Mouse (Mus musculus) hindbrain, embryonic 12.5 days (tissue): Measurements from ENCODE around the gene Gm10961. TPM values are rescaled to one million over a fixed set of nuclear protein-coding genes. Genes with fewer than 3 reads are reported as not detected.

ENCODE experiments used
- ATAC-seq: fragments of 200-750 bp; cut with Nextera tagmentation; 2 replicates; pipeline ENCODE4 v1.8.0; 2017; ENCODE audit warnings: moderate TSS enrichment; ENCODE audit not compliant: low FRiP score
- H3K27ac ChIP-seq: fragments of 300-500 bp; sonication (generic); 2 replicates; pipeline ENCODE4 v1.5.1; 2016; ENCODE audit warnings: mild to moderate bottlenecking
- H3K27me3 ChIP-seq: fragments of 300-500 bp; sonication (generic); 2 replicates; pipeline ENCODE4 v1.6.1; 2016; ENCODE audit warnings: mild to moderate bottlenecking
- H3K36me3 ChIP-seq: fragments of 300-500 bp; sonication (generic); 2 replicates; pipeline ENCODE4 v1.6.1; 2016; ENCODE audit warnings: mild to moderate bottlenecking
- H3K4me1 ChIP-seq: fragments of 300-500 bp; sonication (generic); 2 replicates; pipeline ENCODE4 v1.6.1; 2016
- H3K4me2 ChIP-seq: fragments of 300-500 bp; sonication (generic); replicated peaks from 2 replicates; pipeline ENCODE4 v1.6.1; 2016; ENCODE audit warnings: mild to moderate bottlenecking
- H3K4me3 ChIP-seq: fragments of 300-500 bp; sonication (generic); 2 replicates; pipeline ENCODE4 v1.5.1; 2016; ENCODE audit warnings: mild to moderate bottlenecking
- H3K9ac ChIP-seq: fragments of 300-500 bp; sonication (generic); 2 replicates; pipeline ENCODE4 v1.6.1; 2016; ENCODE audit warnings: mild to moderate bottlenecking, moderate library complexity
- H3K9me3 ChIP-seq: fragments of 300-500 bp; sonication (generic); replicated peaks from 2 replicates; pipeline ENCODE4 v1.6.1; 2016; ENCODE audit warnings: mild to moderate bottlenecking
- whole genome bisulfite sequencing: fragments of 180-500 bp; shearing (Covaris S2); methylation state at CpG from one replicate; pipeline ENCODE4 v1.1.7; 2016; 5-methylcytosine and 5-hydroxymethylcytosine counted together
- polyA plus RNA-seq: library from polyadenylated mRNA; unstranded; fragments of >200 nt; fragmentation: Nextera tagmentation; extraction: Ambion mirVana; gene quantifications from 2 replicates; pipeline ENCODE4 v1.2.1, GENCODE M21; 2016

The Gm10961 gene
- polyA plus RNA-seq, 1 experiment from 2014 or later, result not detected

DNA sequence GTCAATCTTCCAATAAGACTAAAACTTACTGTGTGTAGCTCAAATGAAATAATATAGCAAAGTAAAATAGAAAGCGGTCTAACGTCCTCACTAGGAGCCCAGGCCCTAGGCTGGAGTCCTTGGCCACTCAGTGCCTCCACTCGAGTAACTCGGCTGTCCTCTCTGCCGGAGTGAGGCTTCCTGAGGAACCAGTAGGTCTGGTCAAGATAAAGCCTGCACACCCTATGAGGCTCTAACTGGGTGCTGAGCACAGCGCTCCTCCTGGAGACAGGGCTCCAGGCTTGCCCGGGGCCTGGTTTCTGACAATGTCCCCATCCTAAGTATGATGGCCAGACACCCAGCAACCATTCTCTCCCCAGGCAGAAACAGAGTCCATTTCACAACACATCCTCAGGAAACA, 8.6 kb upstream of the Gm10961 start:
- no peak overlapping the region for H3K4me2 ChIP-seq
- WGBS, result 95% methylated on average over 7 of the region's 7 CpGs

DNA sequence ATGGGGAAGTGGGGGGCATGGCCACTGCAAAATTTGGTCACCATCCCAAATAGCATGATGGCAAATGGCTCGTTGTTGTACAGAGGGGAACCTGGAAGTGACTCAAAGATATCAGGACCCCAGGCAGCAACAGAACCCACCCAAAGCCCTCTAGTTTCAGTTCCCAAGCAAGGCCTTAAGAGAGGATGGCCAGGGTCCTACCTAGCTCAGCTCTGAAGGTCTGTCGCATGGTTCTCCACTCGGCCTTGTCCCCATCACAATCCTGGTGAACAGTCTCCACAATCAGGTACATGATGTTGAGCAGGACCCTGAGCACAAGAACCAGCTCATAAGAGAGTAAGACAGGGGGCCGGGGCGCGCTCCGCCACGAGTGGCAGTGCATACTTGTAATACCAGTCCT, 6.7 kb upstream of the Gm10961 start:
- no peak overlapping the region for H3K4me3 ChIP-seq
- no peak for ATAC-seq
- H3K4me2 ChIP-seq, result no peak overlapping the region
- peaks cover 6% of the 10 kb centered on the region for H3K4me1 ChIP-seq
- no peak overlapping the region for H3K9ac ChIP-seq
- peaks cover 94% of the 10 kb centered on the region for H3K36me3 ChIP-seq
- H3K27me3 ChIP-seq, result no peaks in the 10 kb centered on the region
- WGBS, result 96% methylated on average over 8 of the region's 8 CpGs
- H3K9me3 ChIP-seq, result no peaks in the 10 kb centered on the region
- H3K27ac ChIP-seq, result no peak overlapping the region

More for the DNA sequence above, 8.6 kb upstream of the Gm10961 start:
- ATAC-seq, result no peak
- no peak overlapping the region for H3K4me3 ChIP-seq
- H3K4me1 ChIP-seq, result no peaks in the 10 kb centered on the region
- H3K27ac ChIP-seq, result no peak overlapping the region
- H3K9me3 ChIP-seq, result no peaks in the 10 kb centered on the region
- peaks cover 96% of the 10 kb centered on the region for H3K36me3 ChIP-seq
- no peak overlapping the region for H3K9ac ChIP-seq
- H3K27me3 ChIP-seq, result no peaks in the 10 kb centered on the region

DNA sequence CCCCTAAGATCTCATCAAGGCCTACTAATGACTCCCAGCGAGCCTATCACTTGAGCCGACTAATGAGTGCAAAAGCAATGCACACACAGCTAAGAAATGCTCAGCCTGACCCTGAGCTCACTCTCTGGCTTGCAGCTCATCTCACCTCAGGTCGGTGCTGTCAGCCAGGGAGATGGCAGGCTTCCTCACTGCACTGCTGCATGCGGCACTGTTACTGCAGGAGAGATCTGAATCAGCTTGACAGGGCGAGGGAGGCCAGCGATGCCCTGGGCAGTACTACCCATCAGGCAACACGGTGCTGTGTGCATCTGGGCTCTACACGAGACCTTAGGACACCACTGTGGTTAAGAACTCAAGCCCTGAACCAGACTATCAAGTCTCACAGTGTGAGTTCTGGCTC, 5.6 kb upstream of the Gm10961 start:
- Histone ChIP-seq H3K9me3 (no peaks in the 10 kb centered on the region), H3K36me3 (peaks cover 89% of the 10 kb centered on the region), H3K9ac (no peak overlapping the region), H3K27me3 (no peaks in the 10 kb centered on the region), H3K4me2 (no peak overlapping the region), H3K4me3 (no peak overlapping the region), H3K4me1 (peaks cover 15% of the 10 kb centered on the region), H3K27ac (no peak overlapping the region)
- no peak for ATAC-seq
- WGBS, result 93% methylated on average over 8 of the region's 8 CpGs

DNA sequence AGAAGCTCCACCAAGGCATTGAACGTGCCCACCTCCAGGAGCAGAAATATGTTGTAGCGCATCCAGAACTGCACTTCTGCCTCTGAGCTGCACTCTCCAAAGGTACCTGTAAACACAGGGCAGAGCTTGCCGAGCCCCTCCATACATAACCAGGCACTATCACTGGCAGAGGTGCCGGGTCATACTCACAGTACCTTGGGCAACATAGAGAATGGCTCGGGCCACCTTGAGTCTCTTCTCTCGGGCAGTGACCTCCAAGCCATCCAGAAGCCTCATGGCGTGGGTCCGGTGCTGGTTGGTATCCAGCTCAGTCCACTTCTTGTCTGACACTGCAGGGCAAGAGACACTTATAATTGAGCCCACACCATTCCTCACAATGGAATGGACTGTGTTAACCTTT, 4.4 kb upstream of the Gm10961 start:
- WGBS, result 96% methylated on average over 8 of the region's 8 CpGs
- no peak overlapping the region for H3K4me3 ChIP-seq
- no peak overlapping the region for H3K4me2 ChIP-seq
- H3K27me3 ChIP-seq, result no peaks in the 10 kb centered on the region
- no peak overlapping the region for H3K27ac ChIP-seq
- peaks cover 76% of the 10 kb centered on the region for H3K36me3 ChIP-seq
- peaks cover 15% of the 10 kb centered on the region for H3K4me1 ChIP-seq
- no peaks in the 10 kb centered on the region for H3K9me3 ChIP-seq
- no peak overlapping the region for H3K9ac ChIP-seq
- ATAC-seq, result no peak

DNA sequence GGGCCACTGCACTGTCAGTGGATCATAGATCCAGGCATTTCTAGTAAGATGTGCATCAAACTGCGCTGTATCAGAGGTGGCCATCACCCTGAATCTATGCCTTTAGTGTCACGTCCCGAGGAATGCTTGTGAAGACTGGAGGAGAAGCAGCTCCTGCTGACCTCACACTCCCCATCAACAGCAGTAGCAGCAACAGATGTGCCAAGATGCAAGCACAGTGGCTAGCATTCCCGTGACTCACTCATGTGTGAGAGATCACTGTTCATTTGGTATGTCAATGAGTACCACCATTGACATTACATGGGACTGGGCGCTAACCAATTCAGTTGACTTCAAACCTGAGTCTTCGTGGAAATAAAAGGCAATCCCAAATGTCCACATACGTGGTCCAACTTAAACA, 3.5 kb upstream of the Gm10961 start:
- Histone ChIP-seq H3K4me3 (no peak overlapping the region), H3K4me2 (no peak overlapping the region), H3K27me3 (no peaks in the 10 kb centered on the region), H3K4me1 (peaks cover 15% of the 10 kb centered on the region), H3K9me3 (no peaks in the 10 kb centered on the region), H3K36me3 (peaks cover 68% of the 10 kb centered on the region), H3K9ac (no peak overlapping the region), H3K27ac (no peak overlapping the region)
- ATAC-seq, result no peak
- WGBS, result 89% methylated on average over 7 of the region's 7 CpGs

DNA sequence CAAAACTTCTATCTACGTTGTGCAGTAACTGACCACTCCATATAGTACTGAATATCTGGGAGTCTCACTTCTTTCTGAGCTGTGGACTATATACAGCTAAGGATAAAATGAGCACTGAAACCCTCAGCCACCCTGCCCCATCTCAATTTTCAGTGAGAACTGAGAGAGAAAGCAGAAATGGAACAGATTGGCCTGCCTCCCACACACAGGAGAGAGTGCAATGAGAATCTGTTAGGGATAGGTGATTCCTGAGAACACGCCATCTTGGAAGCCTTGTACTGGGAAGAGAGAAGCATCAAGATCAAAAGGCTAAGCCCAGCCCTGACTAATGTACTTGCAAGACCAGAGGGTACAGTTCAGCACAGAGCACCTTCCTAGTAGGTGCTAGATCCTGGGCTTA, 2.6 kb upstream of the Gm10961 start:
- Histone ChIP-seq H3K27me3 (no peaks in the 10 kb centered on the region), H3K27ac (no peak overlapping the region), H3K36me3 (peaks cover 58% of the 10 kb centered on the region), H3K4me2 (no peak overlapping the region), H3K9me3 (no peaks in the 10 kb centered on the region), H3K9ac (no peak overlapping the region), H3K4me1 (peaks cover 15% of the 10 kb centered on the region), H3K4me3 (no peak overlapping the region)
- 100% methylated on average over 2 of the region's 2 CpGs for WGBS
- no peak for ATAC-seq

DNA sequence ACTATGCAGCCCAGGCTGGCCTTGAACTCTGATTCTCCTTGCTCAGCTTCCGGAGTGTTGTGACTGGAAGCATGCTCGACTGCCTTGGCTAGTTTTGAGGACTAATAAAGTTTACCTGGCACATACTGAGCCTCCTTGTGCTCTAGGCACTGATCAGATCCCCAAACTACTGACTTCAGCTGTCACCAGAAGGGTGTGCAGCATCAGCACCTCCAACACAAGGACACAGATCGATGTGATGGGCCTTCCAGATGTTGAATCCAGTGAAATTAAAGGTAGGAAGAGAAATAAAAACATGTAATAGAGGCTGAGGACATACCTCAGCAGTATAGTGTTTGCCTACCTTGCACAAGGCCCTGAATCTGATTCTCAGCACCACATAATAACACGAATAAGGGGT, 1.7 kb upstream of the Gm10961 start:
- Histone ChIP-seq H3K4me3 (no peak overlapping the region; the same call in 1 of the 2 replicates), H3K27me3 (no peaks in the 10 kb centered on the region), H3K27ac (no peak overlapping the region), H3K36me3 (peaks cover 51% of the 10 kb centered on the region), H3K4me2 (0 out of 2 replicates have a peak overlapping the region, but pooled peaks have one; percentile 6), H3K9ac (no peak overlapping the region), H3K9me3 (no peaks in the 10 kb centered on the region), H3K4me1 (peaks cover 15% of the 10 kb centered on the region)
- WGBS, result 93% methylated on average over 4 of the region's 4 CpGs
- no peak for ATAC-seq

DNA sequence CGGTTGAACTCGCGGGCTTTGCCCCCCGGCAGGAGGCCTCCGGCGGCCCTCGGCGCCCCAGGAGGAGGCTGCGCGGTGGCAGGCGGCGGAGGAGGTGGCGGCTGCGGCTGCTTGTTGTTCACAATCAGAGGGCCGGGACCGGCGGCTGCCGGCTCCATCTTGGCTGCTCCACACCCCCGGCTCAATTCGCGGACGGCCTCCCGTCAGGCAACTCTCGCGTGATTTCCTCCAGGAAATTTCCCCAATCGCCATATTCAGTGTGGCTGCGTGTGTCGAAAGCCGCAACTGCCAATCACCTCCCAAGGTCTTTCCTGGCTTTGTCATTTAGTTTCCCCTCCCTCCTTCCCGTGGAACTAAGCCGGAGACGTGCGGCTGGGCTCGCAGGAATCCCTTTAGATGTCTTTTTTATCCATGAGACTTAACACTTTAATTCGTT, 419 bp downstream of the Gm10961 start, which contains the start of gene Strip1:
Gene Strip1 (minus strand): TSS at position 172 of the 436 bp plus-strand sequence.
- Histone ChIP-seq H3K27ac (peak within 1 kb of the TSS; percentile 97), H3K27me3 (no peaks in the 10 kb centered on the region), H3K4me2 (peak within 1 kb of the TSS; percentile 70), H3K4me3 (peak within 1 kb of the TSS; percentile 87), H3K36me3 (peaks cover 29% of the 10 kb centered on the region), H3K9ac (peak within 1 kb of the TSS; percentile 93), H3K9me3 (no peaks in the 10 kb centered on the region), H3K4me1 (peaks cover 15% of the 10 kb centered on the region)
- WGBS, result under 1% methylated on average over 35 of the region's 35 CpGs
- peak; percentile 93 for ATAC-seq

DNA sequence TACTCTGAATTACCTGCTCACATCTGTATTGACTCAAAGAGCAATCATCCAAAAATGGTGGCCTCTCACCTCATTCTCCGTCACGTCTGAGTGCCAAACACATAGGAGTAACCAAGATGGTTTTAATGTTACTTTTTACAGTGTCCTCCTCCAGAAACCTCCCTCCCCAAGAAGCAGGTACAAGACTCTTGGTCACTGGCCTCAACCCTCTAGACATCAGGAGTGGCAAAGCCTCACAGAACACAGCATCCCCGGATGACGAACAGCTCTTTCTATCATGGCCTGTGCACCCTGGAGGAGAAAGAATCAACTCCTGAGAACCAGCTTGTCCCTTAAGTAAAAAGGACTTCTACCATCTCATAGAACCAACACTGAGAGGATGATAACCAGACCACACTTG, 1.7 kb downstream of the Gm10961 start:
- Histone ChIP-seq H3K36me3 (peaks cover 17% of the 10 kb centered on the region), H3K27me3 (no peaks in the 10 kb centered on the region), H3K4me1 (peaks cover 15% of the 10 kb centered on the region), H3K4me2 (no peak overlapping the region), H3K27ac (no peak overlapping the region), H3K9ac (no peak overlapping the region), H3K9me3 (no peaks in the 10 kb centered on the region), H3K4me3 (no peak overlapping the region)
- no peak for ATAC-seq
- WGBS, result 94% methylated on average over 4 of the region's 4 CpGs

DNA sequence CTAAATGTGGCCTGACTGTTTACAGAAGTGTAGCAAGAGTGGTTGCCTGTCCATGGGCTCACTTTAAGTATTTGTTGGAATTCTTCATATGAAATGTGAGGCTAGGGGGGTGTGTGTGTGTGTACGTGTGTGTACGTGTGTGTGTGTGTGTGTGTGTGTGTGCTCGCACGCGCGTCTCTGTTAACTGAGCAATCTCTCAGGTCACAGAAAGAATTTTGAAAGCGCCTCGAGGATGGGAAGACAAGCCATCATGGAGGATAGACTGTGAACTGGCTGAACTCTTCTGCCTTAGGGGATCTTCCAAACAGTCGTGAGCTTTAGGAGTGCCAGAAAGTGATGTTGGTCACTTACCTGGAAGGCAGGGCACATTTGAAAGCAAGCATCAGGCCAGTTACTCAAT, 2.8 kb downstream of the Gm10961 start:
- H3K9me3 ChIP-seq, result no peaks in the 10 kb centered on the region
- no peak overlapping the region for H3K4me3 ChIP-seq
- H3K36me3 ChIP-seq, result peaks cover 8% of the 10 kb centered on the region; the same call in 1 of the 2 replicates
- no peak overlapping the region for H3K27ac ChIP-seq
- no peak overlapping the region for H3K9ac ChIP-seq
- 92% methylated on average over 9 of the region's 9 CpGs for WGBS
- ATAC-seq, result no peak
- H3K4me2 ChIP-seq, result no peak overlapping the region
- no peaks in the 10 kb centered on the region for H3K27me3 ChIP-seq
- peaks cover 11% of the 10 kb centered on the region for H3K4me1 ChIP-seq

DNA sequence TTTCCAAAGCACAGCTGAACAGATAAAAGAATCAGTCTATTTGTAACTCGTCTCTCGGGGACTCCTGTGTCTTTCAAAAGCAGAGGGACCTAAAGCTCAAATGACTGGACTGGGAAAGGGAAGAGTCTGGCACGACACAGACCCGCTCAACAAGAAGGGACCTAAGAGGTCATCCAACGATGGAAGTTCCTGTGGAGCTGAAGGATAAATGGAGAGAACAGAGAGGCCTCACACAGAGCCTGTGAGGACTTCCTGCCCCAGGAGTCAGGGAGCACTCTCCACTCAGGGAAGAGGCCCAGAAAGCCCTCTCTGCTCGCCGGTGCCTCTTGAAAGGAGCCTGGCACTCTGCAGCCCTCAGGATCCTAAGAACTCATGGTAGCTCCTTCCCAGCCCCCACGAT, 4.7 kb downstream of the Gm10961 start:
- Histone ChIP-seq H3K4me3 (no peak overlapping the region), H3K4me2 (no peak overlapping the region), H3K27ac (no peak overlapping the region), H3K36me3 (no peaks in the 10 kb centered on the region), H3K9ac (no peak overlapping the region), H3K4me1 (no peaks in the 10 kb centered on the region), H3K27me3 (no peaks in the 10 kb centered on the region), H3K9me3 (no peaks in the 10 kb centered on the region)
- no peak for ATAC-seq
- 49% methylated on average over 8 of the region's 8 CpGs for WGBS

DNA sequence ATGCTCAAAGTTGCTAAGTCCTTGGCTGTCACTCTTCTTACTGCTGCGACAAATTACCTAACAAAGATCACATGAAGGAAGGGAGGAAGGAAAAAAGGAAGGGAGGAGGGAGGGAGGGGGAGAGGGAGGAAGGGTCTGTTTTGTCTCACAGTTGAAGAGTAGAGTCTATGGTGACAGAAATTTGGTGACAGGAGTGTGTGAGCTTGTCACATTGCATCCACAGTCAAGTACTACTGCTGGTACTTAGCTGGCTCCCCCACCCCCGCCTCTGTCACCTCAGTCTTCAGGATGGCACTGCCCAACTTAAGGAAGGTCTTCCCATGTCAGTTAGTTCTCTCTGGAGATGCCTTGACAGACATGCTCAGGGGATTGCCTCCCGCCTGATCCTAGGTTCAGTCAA, 5.1 kb downstream of the Gm10961 start:
- WGBS, result 85% methylated on average over 3 of the region's 3 CpGs

DNA sequence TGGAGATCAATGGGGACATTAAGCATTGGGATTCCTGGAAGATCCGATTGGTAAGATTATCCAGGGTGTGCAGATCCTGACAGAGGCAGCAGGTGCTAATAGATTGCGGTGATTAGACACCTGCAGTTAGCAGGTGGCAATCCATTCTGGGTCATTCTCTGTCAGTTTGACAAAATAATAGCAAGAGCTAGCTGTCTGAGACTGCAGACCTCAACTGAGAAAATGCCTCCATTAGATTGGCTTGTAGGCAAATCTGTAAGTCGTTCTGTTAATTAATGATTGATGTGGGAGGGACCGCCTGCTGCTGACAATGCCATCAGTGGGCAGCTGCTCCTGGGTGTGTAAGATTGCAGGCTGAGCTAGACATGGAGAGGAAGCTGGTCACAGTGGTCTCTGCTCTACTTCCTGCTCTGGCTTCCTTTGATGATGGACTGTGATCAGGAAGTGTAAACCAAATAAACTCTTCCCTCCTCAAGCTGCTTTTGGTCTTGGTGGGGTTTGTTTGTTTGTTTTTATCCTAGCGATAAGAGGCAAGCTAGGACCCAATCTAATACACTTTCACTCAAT, 6.6 kb downstream of the Gm10961 start:
- Histone ChIP-seq H3K9ac (no peak overlapping the region), H3K4me3 (no peak overlapping the region), H3K36me3 (no peaks in the 10 kb centered on the region), H3K27ac (no peak overlapping the region), H3K4me1 (no peaks in the 10 kb centered on the region), H3K4me2 (no peak overlapping the region), H3K27me3 (no peaks in the 10 kb centered on the region), H3K9me3 (no peaks in the 10 kb centered on the region)
- ATAC-seq, result peak; percentile 52
- 65% methylated on average over 5 of the region's 5 CpGs for WGBS

More for the DNA sequence above, 5.1 kb downstream of the Gm10961 start:
- no peak overlapping the region for H3K4me2 ChIP-seq
- H3K4me3 ChIP-seq, result no peak overlapping the region
- no peak overlapping the region for H3K9ac ChIP-seq
- H3K36me3 ChIP-seq, result no peaks in the 10 kb centered on the region
- H3K27me3 ChIP-seq, result no peaks in the 10 kb centered on the region
- ATAC-seq, result no peak
- no peaks in the 10 kb centered on the region for H3K9me3 ChIP-seq
- no peak overlapping the region for H3K27ac ChIP-seq
- H3K4me1 ChIP-seq, result no peaks in the 10 kb centered on the region
